Mouse (Mus musculus) left cerebral cortex, postnatal 36 days (tissue): Measurements from ENCODE around the gene Gm10491. TPM values are rescaled to one million over a fixed set of nuclear protein-coding genes. Genes with fewer than 3 reads are reported as not detected.

Source experiments
- DNase-seq, 2 experiments: peaks; one replicate each; pipeline ENCODE4 v3.0.0; 2021 to 2022; ENCODE audit warnings: low spot score in 2 of 2, mixed read lengths in 1 of 2
- intact Hi-C: fragments of 180-260 bp; cut with DNase I; formaldehyde crosslinking; loops from one replicate; pipeline ENCODE4 v1.15.1; 2025
- total RNA-seq, 2 experiments: library from RNA; stranded (reverse); gene quantifications; 2 replicates each; pipeline ENCODE4 v1.2.3; 2021

Gene Gm10491
- total RNA-seq, 2 experiments from 2014 or later = not detected

DNA sequence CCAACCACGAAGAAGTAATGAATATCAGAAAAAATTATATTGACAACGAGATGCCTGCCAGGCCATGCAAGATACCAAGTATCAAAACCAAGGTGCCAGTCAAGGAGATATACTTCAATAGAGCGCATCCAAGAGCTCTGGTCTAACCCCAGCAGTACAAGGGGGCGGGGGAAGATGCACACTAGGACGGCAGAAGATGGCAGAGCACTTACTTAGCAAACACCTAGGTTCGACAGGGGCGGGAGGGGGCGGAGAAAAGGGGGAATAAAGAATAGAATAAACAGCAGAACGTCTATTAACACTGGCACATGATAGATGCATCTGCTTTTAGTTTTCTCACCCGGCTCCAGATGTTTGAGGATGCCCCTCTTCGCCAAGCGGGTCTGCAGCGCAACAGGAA is 9.4 kb downstream of the Gm10491 start:
- no peak for DNase-seq
- intact Hi-C loops = no loop called here

DNA sequence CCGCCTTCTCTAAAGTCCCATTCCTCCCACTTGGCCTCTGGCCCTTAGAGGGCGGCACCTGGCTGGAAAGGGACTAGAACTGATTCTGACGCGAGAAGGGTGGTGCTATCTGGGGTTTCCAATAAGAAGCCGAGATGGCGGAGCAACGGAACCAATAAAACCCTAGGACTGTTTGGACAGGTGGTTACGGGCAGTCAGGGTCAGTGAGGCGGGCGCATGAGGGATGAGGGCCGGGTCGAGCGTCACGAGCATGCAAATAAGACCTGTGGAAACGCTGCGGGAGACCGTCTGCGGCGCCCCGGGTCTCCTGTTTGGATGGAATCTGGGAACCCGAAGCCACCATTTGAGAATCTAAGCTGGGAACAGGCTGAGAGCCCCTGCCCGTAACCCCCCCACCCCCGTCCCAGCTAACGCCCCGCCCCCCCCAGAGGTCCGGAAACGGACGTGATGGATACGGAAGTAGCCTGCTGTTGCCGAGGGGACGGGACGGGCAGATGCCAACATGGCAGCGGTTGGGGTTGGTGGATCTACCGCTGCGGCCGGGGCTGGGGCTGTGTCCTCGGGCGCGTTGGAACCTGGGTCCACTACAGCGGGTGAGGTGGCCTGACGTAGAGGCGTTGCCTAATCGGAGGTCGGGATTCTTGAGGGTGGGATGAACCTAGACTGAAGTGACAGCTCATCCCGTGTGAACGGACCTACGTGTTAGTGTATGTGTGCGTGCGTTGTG is 23.6 kb downstream of the Gm10491 start, which contains the start of gene Slc35a2:
Slc35a2 (plus strand) TSS at position 188 of the 727 bp plus-strand sequence.
- intact Hi-C loops = no loop called here
- peak; percentile 79 to 81 for DNase-seq

DNA sequence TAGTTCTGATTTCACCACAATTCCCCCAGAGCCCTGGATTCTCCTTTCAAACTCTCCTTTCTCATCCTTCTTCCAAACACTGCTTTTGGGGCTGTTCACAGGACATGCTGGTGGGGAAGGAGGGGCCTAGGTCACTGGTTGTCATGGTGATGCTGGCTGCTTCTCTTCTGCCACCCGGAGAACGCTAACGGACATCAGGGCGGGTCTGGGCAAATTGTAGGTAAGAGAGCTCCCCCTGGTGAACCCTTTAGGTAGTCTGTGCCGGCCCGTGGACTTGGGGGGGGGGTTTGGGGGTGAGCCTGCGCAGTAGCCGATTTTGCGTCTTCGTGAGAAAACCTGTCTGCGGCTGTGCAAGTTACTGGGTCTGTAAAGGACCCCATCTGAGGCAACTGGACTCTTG is 27.8 kb downstream of the Gm10491 start:
- peak; percentile 58 to 59 for DNase-seq
- intact Hi-C loops = no loop called here

GRCm38 (mm10) chrX:7878495-7878894 is 29.1 kb downstream of the Gm10491 start:
- peak; percentile 31 to 32 for DNase-seq
- intact Hi-C loops = no loop called here

DNA sequence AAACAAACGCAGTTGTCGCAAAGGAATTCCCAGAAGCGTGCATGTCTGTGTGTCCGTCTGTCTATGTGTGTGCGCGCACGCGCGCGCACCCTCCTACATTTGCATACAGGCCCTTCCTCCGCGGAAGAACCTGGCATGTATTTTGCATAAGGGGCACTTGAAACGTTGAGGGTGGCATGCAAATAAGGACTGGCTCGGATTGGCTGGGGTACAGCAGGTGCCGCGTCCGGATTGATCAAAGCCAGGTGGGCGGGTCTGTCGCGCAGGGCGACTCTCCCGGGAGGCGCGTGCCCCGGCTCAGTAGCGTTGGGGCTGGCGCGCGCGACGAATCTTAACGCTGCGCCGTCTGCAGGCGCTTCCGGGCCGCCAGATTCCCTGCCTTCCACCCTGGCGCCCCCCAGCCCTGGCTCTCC is 29.6 kb downstream of the Gm10491 start, which contains the start of gene Pim2:
Pim2 (plus strand) TSS at position 256 of the 413 bp plus-strand sequence.
- intact Hi-C loops = no loop called here

DNA sequence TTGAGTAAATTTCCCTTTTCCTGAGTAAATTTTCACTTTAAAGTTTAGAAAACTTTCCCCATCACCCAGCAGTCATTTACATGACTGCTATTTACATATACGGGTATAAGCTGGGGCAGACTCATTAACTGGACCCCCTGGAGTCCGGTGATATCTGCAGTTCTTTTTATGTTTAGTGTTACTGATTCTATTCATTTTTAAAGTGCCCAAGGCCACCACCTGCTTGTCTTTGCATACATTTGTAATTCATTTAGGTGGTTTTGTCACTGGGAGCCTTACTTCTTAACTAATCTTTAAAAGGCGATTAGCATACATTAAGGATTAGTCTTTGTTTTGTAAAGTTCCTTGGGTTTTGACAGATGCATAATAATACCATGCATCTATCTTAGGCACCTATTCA is 37.8 kb downstream of the Gm10491 start:
- intact Hi-C loops = no loop called here

More for the DNA sequence above, 29.6 kb downstream of the Gm10491 start, which contains the start of gene Pim2:
- peak; percentile 81 to 83 for DNase-seq

GRCm38 (mm10) chrX:7868506-7868905 is 39.1 kb downstream of the Gm10491 start:
- no peak for DNase-seq
- intact Hi-C loops = no loop called here

More for the DNA sequence above, 37.8 kb downstream of the Gm10491 start:
- DNase-seq = no peak

DNA sequence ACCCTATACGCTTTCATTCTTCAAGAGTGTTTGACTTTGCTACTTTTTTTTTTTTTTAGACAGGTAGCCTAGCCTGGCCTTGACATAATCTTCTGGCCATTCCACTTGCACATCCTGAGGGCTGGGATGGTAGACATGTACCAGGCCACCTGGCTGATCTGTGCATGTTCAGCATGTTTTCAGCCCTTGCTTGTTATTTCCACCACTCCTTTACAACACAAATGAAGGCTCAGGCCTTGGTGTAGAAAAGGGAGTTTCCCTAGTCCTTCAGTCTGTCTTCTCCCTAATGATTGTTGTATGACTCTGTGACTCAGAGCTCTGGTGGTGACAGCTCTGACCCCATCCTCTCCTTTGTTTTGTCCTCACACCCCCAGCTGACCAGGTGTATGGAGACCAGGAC is 40.5 kb downstream of the Gm10491 start:
- intact Hi-C loops = no loop called here
- no peak for DNase-seq

- DNase-seq = no peak
- intact Hi-C loops = no loop called here
Measured at GRCm38 (mm10) chrX:7865786-7866185, 41.8 kb downstream of the Gm10491 start.

- intact Hi-C loops = no loop called here
- DNase-seq = no peak
Measured at GRCm38 (mm10) chrX:7865343-7865742, 42.3 kb downstream of the Gm10491 start.

DNA sequence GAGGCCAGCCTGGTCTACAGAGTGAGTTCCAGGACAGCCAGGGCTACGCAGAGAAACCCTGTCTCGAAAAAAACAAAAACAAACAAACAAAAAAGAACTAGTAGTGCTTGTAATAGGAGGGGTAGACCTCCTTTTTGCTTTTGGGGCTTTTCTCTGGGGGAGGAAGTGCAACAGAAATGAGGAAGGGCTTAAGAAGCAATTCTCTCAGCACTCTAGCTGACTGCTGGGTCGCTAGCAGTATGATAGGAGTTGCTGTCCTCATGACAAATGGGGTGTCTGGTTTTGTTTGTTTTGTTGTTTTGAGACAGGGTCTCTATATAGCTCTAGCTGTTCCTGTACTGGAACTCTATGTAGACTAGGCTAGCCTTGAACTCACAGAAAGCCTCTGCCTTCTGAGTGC is 43.1 kb downstream of the Gm10491 start:
- DNase-seq = no peak
- intact Hi-C loops = no loop called here

- no peak for DNase-seq
Measured at GRCm38 (mm10) chrX:7863181-7863580, 44.5 kb downstream of the Gm10491 start.

GRCm38 (mm10) chrX:7859191-7859753 is 48.4 kb downstream of the Gm10491 start:
- no peak for DNase-seq
- intact Hi-C loops = no loop called here

More at GRCm38 (mm10) chrX:7863181-7863580, 44.5 kb downstream of the Gm10491 start:
- intact Hi-C loops = no loop called here

Other genes with a start within 250 kb of the Gm10491 start
- 1 to 10 TPM; 8.4 to 9.1 TPM for gene Plp2, start 236.4 kb downstream of the Gm10491 start, total RNA-seq
- gene Magix, start 226.6 kb downstream of the Gm10491 start, total RNA-seq = under 1 TPM; 0.17 to 0.41 TPM
- 10 to 100 TPM; 34.8 to 35.7 TPM for gene Gpkow, start 210.7 kb downstream of the Gm10491 start, total RNA-seq
- 10 to 100 TPM; 64.0 to 64.3 TPM for gene Wdr45, start 193.5 kb downstream of the Gm10491 start, total RNA-seq
- not detected for gene Gm45208, start 185.6 kb downstream of the Gm10491 start, total RNA-seq
- gene Praf2, start 179.4 kb downstream of the Gm10491 start, total RNA-seq = 100 to 1,000 TPM in 1 of 2 experiments, 10 to 100 TPM in 1; 91.1 to 103 TPM
- 10 to 100 TPM; 22.8 to 24.8 TPM for gene Ccdc120, start 156.9 kb downstream of the Gm10491 start, total RNA-seq
- gene Tfe3, start 145.3 kb downstream of the Gm10491 start, total RNA-seq = 10 to 100 TPM; 32.5 to 33.8 TPM
- gene Gripap1, start 118.1 kb downstream of the Gm10491 start, total RNA-seq = 100 to 1,000 TPM in 1 of 2 experiments, 10 to 100 TPM in 1; 90.3 to 118 TPM
- gene Kcnd1, start 85.5 kb downstream of the Gm10491 start, total RNA-seq = 1 to 10 TPM; 8.2 to 9.3 TPM
- gene Otud5, start 66.5 kb downstream of the Gm10491 start, total RNA-seq = 10 to 100 TPM; 79.5 to 82.3 TPM
- 10 to 100 TPM; 50.7 to 52.1 TPM for gene Pim2, start 29.6 kb downstream of the Gm10491 start, total RNA-seq
- 10 to 100 TPM; 41.3 to 44.5 TPM for gene Slc35a2, start 23.8 kb downstream of the Gm10491 start, total RNA-seq
- gene Pqbp1, start 8.6 kb downstream of the Gm10491 start, total RNA-seq = 10 to 100 TPM; 76.0 to 89.2 TPM
- gene Timm17b, start 8.5 kb downstream of the Gm10491 start, total RNA-seq = 10 to 100 TPM; 24.5 to 24.8 TPM
- gene Gm10490, start 1.7 kb upstream of the Gm10491 start, total RNA-seq = not detected
- 100 to 1,000 TPM; 432 to 536 TPM for gene Pcsk1n, start 12.0 kb upstream of the Gm10491 start, total RNA-seq
- gene Eras, start 20.8 kb upstream of the Gm10491 start, total RNA-seq = not detected
- 10 to 100 TPM; 42.8 to 57.2 TPM for gene Hdac6, start 40.1 kb upstream of the Gm10491 start, total RNA-seq
- gene Gata1, start 70.2 kb upstream of the Gm10491 start, total RNA-seq = not detected
- gene Glod5, start 110.7 kb upstream of the Gm10491 start, total RNA-seq = under 1 TPM in 1 of 2 experiments, not detected in 1; 0.69 TPM
- 10 to 100 TPM; 28.3 TPM for gene Suv39h1, start 166.9 kb upstream of the Gm10491 start, total RNA-seq
- 1 to 10 TPM; 1.5 to 1.6 TPM for gene Was, start 182.7 kb upstream of the Gm10491 start, total RNA-seq
- gene Wdr13, start 225.1 kb upstream of the Gm10491 start, total RNA-seq = 100 to 1,000 TPM; 203 TPM
- gene Rbm3, start 238.0 kb upstream of the Gm10491 start, total RNA-seq = 100 to 1,000 TPM; 124 to 126 TPM